Mouse (Mus musculus) bone marrow macrophage, adult 2 months (primary cell): ENCODE data around the gene Prex1.

Source experiments
- CTCF ChIP-seq: IDR thresholded peaks from 2 replicates; pipeline ENCODE4 v1.5.1; 2012; ENCODE audit warnings: low read depth, mild to moderate bottlenecking, low read length, moderate library complexity
- POLR2A ChIP-seq: IDR thresholded peaks from 2 replicates; pipeline ENCODE4 v1.6.1; 2012; ENCODE audit warnings: mild to moderate bottlenecking, low read depth, low read length, borderline replicate concordance

GRCm38 (mm10) chr2:166716067-166716466, 2.4 kb upstream of the Prex1 start:
- TF ChIP-seq CTCF (no peak), POLR2A (no peak)
